Mouse (Mus musculus) bone marrow, adult 2 months (tissue): ENCODE measurements around the gene Terf2.

Experiments
- CTCF ChIP-seq: fragments of 200-500 bp; IDR thresholded peaks from 2 replicates; pipeline ENCODE4 v1.5.1; 2011; ENCODE audit warnings: low read length, control low read depth; ENCODE audit not compliant: control insufficient read depth, insufficient read depth
- POLR2A ChIP-seq: fragments of 200-500 bp; IDR thresholded peaks from 2 replicates; pipeline ENCODE4 v1.6.1; 2011; ENCODE audit warnings: low read depth, mild to moderate bottlenecking, control low read depth, low read length, borderline replicate concordance; ENCODE audit not compliant: control insufficient read depth

DNA sequence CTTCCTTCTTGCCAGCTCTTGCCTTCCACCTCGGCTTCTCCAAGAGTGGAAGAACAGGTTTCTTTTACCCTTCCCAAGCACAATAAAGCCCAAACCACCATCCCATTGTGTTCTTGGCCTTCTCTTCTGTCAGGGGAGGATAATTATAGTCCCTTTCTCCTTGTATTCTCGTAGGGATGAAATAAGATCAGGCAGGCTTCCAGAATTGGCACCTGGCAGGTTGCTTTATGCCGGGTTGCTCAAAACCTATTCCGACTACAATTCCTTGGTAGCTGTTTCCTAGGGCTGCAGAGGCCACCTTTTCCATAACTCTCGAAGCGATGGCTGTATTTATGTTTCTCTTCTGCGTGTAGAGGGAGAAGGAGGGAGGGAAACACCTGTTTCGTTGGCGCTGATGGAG is 23.1 kb upstream of the Terf2 start:
- no peak for TF ChIP-seq CTCF
- TF ChIP-seq POLR2A: no peak
